Mouse (Mus musculus) embryonic fibroblast, embryonic 13.5 days (primary cell): ENCODE measurements around the gene Snx12. TPM values are rescaled to one million over a fixed set of nuclear protein-coding genes. Genes with fewer than 3 reads are reported as not detected.

Experiments
- H3K27ac ChIP-seq: 2 replicates; pipeline ENCODE4 v1.5.1; 2012; ENCODE audit warnings: low read length, control low read depth, inconsistent platforms; ENCODE audit not compliant: insufficient read depth
- H3K4me1 ChIP-seq: 2 replicates; pipeline ENCODE4 v1.6.1; 2011; ENCODE audit warnings: low read length; ENCODE audit not compliant: control insufficient read depth, insufficient read depth
- H3K4me3 ChIP-seq: 2 replicates; pipeline ENCODE4 v1.5.1; 2011; ENCODE audit warnings: mild to moderate bottlenecking, control low read depth, low read length; ENCODE audit not compliant: insufficient read depth
- CTCF ChIP-seq: IDR thresholded peaks from 2 replicates; pipeline ENCODE4 v1.5.1; 2011; ENCODE audit warnings: mild to moderate bottlenecking, control low read depth, low read length, moderate library complexity, borderline replicate concordance; ENCODE audit not compliant: insufficient read depth
- POLR2A ChIP-seq: IDR thresholded peaks from 2 replicates; pipeline ENCODE4 v1.6.1; 2011; ENCODE audit warnings: low read depth, mild to moderate bottlenecking, control low read depth, low read length, moderate library complexity
- polyA plus RNA-seq: library from polyadenylated mRNA; stranded (reverse); fragments of >200 nt; gene quantifications from 2 replicates; pipeline ENCODE4 v1.2.4, GENCODE M21; 2011; ENCODE audit warnings: low read depth; ENCODE audit not compliant: missing spikeins, insufficient read length

Gene Snx12
- polyA plus RNA-seq, 1 experiment: 73.9 TPM

GRCm38 (mm10) chrX:101245011-101245410 lies 22.6 kb upstream of the Snx12 start:
- no peaks in the 10 kb centered on the region for H3K4me1 ChIP-seq
- no peak overlapping the region for H3K4me3 ChIP-seq
- TF ChIP-seq POLR2A (no peak), CTCF (no peak)
- no peak overlapping the region for H3K27ac ChIP-seq

DNA sequence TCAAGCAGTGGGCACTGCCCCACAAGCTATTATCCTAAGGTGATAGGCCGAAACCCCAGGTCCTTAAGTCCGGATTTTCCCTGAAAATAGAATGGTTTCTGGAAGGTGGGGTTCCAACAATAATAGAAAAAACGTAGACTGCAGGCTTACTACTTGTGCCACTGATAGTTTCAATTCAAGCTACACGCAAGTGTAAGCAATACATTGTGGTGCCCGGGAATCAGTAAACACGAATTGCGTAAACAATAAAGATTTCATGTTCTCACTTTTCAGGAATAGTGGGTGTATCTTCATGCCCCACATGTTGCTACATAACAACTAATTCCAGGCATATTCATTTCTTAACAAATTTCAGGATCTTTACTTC lies 416 bp upstream of the Snx12 start:
- Histone ChIP-seq H3K4me3 (peak overlapping the region; percentile 28), H3K27ac (peak overlapping the region; percentile 14; the same call in 1 of the 2 replicates), H3K4me1 (no peaks in the 10 kb centered on the region)
- TF ChIP-seq CTCF: no peak
- TF ChIP-seq POLR2A: no peak

DNA sequence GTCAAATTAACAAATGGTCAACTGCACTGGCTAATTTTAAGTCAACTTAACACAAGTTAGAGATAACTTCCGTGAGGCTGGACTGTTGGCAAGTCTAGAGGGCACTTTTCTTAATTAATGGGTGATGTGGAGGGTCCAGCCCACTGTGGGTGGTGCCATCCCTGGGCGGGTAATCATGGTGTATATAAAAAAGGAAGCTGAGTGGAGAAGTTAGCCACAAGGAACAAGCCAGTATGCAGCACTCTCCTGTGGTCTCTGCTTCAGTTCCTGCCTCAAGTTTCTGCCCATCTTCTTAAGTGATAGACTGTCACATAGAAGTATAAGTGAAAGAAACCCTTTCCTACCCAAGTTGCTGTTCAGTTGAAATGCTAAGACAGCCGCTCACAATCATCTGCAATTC lies 33.1 kb downstream of the Snx12 start:
- no peaks in the 10 kb centered on the region for H3K4me1 ChIP-seq
- TF ChIP-seq POLR2A (no peak), CTCF (no peak)
- no peak overlapping the region for H3K27ac ChIP-seq
- no peak overlapping the region for H3K4me3 ChIP-seq

DNA sequence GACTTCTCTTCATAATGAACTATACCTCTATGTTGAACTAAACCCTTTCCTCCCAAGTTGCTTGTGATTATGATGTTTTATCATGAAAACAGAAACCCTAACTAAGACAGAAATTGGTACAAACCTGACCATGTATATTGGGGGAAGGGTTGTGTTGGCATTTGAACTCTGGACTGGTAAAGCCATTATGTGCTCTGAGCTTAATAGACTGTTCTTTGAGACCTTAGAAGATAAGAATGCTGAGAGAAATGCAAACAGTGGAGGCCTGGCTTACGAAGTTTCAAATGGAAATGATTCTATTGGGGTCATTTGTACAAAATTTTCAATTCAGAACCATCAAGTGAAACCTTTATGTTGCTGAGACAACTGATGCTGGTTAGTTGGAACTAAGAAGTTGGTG lies 34.7 kb downstream of the Snx12 start:
- Histone ChIP-seq H3K4me3 (no peak overlapping the region), H3K4me1 (no peaks in the 10 kb centered on the region), H3K27ac (no peak overlapping the region)
- TF ChIP-seq POLR2A (no peak), CTCF (no peak)

- H3K4me1 ChIP-seq: no peaks in the 10 kb centered on the region
- TF ChIP-seq CTCF: no peak
- no peak for TF ChIP-seq POLR2A
- H3K4me3 ChIP-seq: no peak overlapping the region
- H3K27ac ChIP-seq: no peak overlapping the region
Measured at GRCm38 (mm10) chrX:101173388-101173787, 49.0 kb downstream of the Snx12 start.

GRCm38 (mm10) chrX:101168425-101168824 lies 53.9 kb downstream of the Snx12 start:
- no peak for TF ChIP-seq CTCF
- TF ChIP-seq POLR2A: no peak
- no peak overlapping the region for H3K4me3 ChIP-seq
- no peaks in the 10 kb centered on the region for H3K4me1 ChIP-seq
- H3K27ac ChIP-seq: no peak overlapping the region

DNA sequence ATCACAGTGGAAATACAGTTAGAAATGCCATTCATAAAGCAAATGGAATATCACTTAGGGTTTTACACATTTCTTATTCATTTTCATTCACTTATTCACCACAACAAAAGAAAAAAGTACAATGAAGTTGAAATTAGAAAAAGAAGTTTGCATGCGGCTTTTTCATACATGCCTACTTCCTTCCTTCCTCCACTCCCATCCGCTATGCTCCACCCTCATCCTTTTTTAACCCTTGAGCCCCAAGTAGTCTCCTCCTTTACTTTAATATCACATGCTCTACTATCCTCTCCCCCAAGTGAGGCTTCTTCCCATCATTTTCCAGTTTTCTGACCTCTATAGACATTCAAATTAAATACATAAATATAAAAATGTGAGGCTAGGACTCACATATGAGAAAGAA lies 58.6 kb downstream of the Snx12 start:
- Histone ChIP-seq H3K27ac (no peak overlapping the region), H3K4me1 (no peaks in the 10 kb centered on the region), H3K4me3 (no peak overlapping the region)
- TF ChIP-seq CTCF (no peak), POLR2A (no peak)

- no peak overlapping the region for H3K27ac ChIP-seq
- no peaks in the 10 kb centered on the region for H3K4me1 ChIP-seq
- TF ChIP-seq CTCF (no peak), POLR2A (no peak)
- H3K4me3 ChIP-seq: no peak overlapping the region
Measured at GRCm38 (mm10) chrX:101163278-101163677, 59.1 kb downstream of the Snx12 start.

DNA sequence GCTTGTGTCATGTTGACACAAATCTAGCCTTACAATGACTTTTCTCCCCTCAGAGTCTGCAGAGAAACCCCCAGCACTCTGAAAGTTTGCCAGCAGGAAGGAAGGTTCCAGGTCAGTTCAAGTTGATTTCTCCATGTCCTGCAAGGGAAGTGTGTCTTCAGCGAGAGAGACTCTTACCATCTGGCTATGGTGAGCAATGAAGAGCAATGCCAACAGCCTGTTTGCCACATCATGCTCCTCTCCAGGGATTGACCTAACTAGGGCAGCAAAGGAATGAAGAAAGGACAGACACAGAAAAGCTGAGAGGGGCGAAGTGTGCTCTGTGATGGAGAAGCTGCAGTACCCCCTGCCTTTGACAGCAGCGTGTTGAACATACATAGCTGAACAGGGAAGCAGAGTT lies 59.8 kb downstream of the Snx12 start:
- H3K4me1 ChIP-seq: no peaks in the 10 kb centered on the region
- H3K27ac ChIP-seq: no peak overlapping the region
- no peak for TF ChIP-seq POLR2A
- TF ChIP-seq CTCF: no peak
- no peak overlapping the region for H3K4me3 ChIP-seq

GRCm38 (mm10) chrX:101157488-101157887 lies 64.9 kb downstream of the Snx12 start:
- Histone ChIP-seq H3K4me3 (no peak overlapping the region), H3K27ac (no peak overlapping the region), H3K4me1 (no peaks in the 10 kb centered on the region)
- TF ChIP-seq CTCF (no peak), POLR2A (no peak)

DNA sequence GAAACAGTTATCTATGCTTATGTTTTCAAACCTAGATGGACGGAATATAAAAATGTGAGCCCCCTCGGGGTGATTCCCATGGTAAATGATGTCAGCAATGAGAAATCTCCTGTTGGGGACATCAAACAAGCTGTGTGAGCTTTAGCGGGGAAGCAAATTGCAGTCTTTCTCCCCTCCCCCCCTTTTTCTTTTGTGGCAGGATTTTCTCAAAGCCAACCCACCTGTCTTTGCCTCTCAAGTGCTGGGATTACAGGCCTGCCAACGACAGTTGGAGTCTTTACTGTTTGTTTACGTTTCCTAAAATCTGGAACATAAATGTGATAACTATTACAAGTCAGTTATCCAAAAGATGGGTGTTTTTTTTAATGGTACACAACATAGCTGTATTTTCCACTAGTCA lies 66.0 kb downstream of the Snx12 start:
- no peak overlapping the region for H3K4me3 ChIP-seq
- H3K4me1 ChIP-seq: no peaks in the 10 kb centered on the region
- no peak overlapping the region for H3K27ac ChIP-seq
- no peak for TF ChIP-seq CTCF
- no peak for TF ChIP-seq POLR2A
